Mouse (Mus musculus): ENCODE measurements around the gene Gm4969.

DNA sequence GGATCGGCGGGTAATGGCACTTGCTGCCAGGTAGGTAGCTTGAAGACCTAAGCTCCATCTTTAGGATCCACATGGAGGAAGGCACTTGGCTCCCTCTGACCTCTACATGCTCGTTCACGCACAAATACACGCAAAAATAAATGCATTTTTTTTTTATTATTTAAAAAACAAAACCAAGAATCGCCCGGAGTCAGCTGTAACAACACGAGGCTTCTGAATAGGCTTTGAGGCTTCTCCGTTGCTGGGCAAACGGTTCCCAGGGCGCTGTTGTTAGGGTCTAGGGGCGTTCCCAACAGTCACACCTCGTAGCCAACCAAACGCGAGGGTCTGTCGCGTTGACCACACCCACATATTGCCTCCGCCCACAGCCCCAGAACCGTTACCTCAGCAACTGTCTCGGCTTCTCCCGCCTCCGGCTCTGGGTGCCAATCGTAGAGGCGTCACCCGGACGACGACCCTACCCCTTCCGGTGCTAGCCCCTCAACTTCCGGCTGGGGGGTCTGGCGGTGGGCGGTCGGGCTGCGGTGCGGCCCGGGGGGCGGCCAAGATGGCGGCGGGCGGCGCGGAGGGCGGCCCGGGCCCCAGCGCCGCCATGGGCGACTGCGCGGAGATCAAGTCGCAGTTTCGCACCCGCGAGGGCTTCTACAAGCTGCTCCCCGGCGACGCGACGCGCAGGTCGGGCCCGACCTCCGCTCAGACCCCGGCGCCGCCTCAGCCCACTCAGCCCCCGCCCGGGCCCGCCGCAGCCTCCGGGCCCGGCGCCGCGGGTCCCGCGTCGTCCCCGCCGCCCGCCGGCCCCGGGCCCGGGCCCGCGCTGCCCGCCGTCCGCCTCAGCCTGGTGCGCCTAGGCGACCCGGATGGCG is 42.2 kb downstream of the Gm4969 start, which contains the start of gene Dmwd:
- no peak for TF ChIP-seq CTCF (IDR thresholded peaks at IDR 0.05 in 2 of 3, conservative IDR thresholded peaks at IDR 0.05 in 1 of 3; ENCODE audit: control insufficient read depth in 1 of 3, insufficient read depth in 1 of 3, low read depth in 2 of 3, low read length in 3 of 3, poor library complexity in 1 of 3, severe bottlenecking in 1 of 3)
- peak; percentile 59 to 93; a peak in 3 of 4 replicates for TF ChIP-seq POLR2A (IDR thresholded peaks at IDR 0.05; ENCODE audit: control insufficient read depth in 1 of 2, insufficient read depth in 1 of 2, low read depth in 1 of 2, low read length in 2 of 2, poor library complexity in 1 of 2)
- TF ChIP-seq SMC3 (IDR thresholded peaks at IDR 0.05; ENCODE audit: low read depth, low read length), result no peak
